Mouse (Mus musculus) hindbrain, embryonic 13.5 days (tissue): ENCODE results near the gene Ctbp2. TPM values are rescaled to one million over a fixed set of nuclear protein-coding genes. Genes with fewer than 3 reads are reported as not detected.

Source experiments
- ATAC-seq: fragments of 200-750 bp; cut with Nextera tagmentation; 2 replicates; pipeline ENCODE4 v1.8.0; 2017; ENCODE audit warnings: moderate TSS enrichment; ENCODE audit not compliant: low FRiP score
- H3K27ac ChIP-seq: fragments of 300-500 bp; sonication (generic); 2 replicates; pipeline ENCODE4 v1.5.1; 2015; ENCODE audit warnings: inconsistent platforms, mild to moderate bottlenecking, moderate library complexity
- H3K27me3 ChIP-seq: fragments of 300-500 bp; sonication (generic); 2 replicates; pipeline ENCODE4 v1.6.1; 2015; ENCODE audit warnings: mild to moderate bottlenecking, inconsistent platforms
- H3K36me3 ChIP-seq: fragments of 300-500 bp; sonication (generic); 2 replicates; pipeline ENCODE4 v1.6.1; 2015; ENCODE audit warnings: mild to moderate bottlenecking, inconsistent platforms
- H3K4me1 ChIP-seq: fragments of 300-500 bp; sonication (generic); replicated peaks from 2 replicates; pipeline ENCODE4 v1.6.1; 2015; ENCODE audit warnings: inconsistent platforms
- H3K4me2 ChIP-seq: fragments of 300-500 bp; sonication (generic); 2 replicates; pipeline ENCODE4 v1.6.1; 2015; ENCODE audit warnings: inconsistent platforms, mild to moderate bottlenecking, moderate library complexity
- H3K4me3 ChIP-seq: fragments of 300-500 bp; sonication (generic); 2 replicates; pipeline ENCODE4 v1.5.1; 2015; ENCODE audit warnings: mild to moderate bottlenecking, inconsistent platforms
- H3K9ac ChIP-seq: fragments of 300-500 bp; sonication (generic); 2 replicates; pipeline ENCODE4 v1.6.1; 2015; ENCODE audit warnings: mild to moderate bottlenecking, inconsistent platforms
- H3K9me3 ChIP-seq: fragments of 300-500 bp; sonication (generic); 2 replicates; pipeline ENCODE4 v1.6.1; 2016; ENCODE audit warnings: inconsistent platforms
- WGBS: fragments of 180-500 bp; shearing (Covaris S2); methylation state at CpG from one replicate; pipeline ENCODE4 v1.1.7; 2015; 5-methylcytosine and 5-hydroxymethylcytosine counted together
- polyA plus RNA-seq: library from polyadenylated mRNA; unstranded; fragments of >200 nt; fragmentation: Nextera tagmentation; extraction: Ambion mirVana; gene quantifications from 2 replicates; pipeline ENCODE4 v1.2.1, GENCODE M21; 2015

The Ctbp2 gene
- polyA plus RNA-seq, 1 experiment from 2014 or later = 85.6 TPM

- Histone ChIP-seq H3K27me3 (no peaks in the 10 kb centered on the region), H3K9me3 (no peaks in the 10 kb centered on the region), H3K4me1 (peaks cover 96% of the 10 kb centered on the region), H3K4me2 (no peak overlapping the region), H3K9ac (no peak overlapping the region), H3K36me3 (no peaks in the 10 kb centered on the region; the same call in none of the 2 replicates), H3K4me3 (no peak overlapping the region), H3K27ac (peak overlapping the region; percentile 83)
- 82% methylated on average over 3 of the region's 3 CpGs for WGBS
- no peak for ATAC-seq
These were observed 113.7 kb downstream of the Ctbp2 start for GRCm38 (mm10) chr7:133010477-133010876.

GRCm38 (mm10) chr7:133009676-133010075 is 114.5 kb downstream of the Ctbp2 start:
- H3K4me1 ChIP-seq = peaks cover 90% of the 10 kb centered on the region
- 77% methylated on average over 8 of the region's 8 CpGs for WGBS
- H3K27ac ChIP-seq = peak overlapping the region; percentile 83
- no peaks in the 10 kb centered on the region for H3K27me3 ChIP-seq
- no peak overlapping the region for H3K9ac ChIP-seq
- no peak for ATAC-seq
- H3K9me3 ChIP-seq = no peaks in the 10 kb centered on the region
- H3K4me3 ChIP-seq = no peak overlapping the region
- no peak overlapping the region for H3K4me2 ChIP-seq
- H3K36me3 ChIP-seq = no peaks in the 10 kb centered on the region; the same call in none of the 2 replicates

- ATAC-seq = no peak
- Histone ChIP-seq H3K27ac (peak overlapping the region; percentile 46; the same call in 1 of the 2 replicates), H3K4me2 (no peak overlapping the region), H3K27me3 (no peaks in the 10 kb centered on the region), H3K36me3 (no peaks in the 10 kb centered on the region; the same call in 1 of the 2 replicates), H3K9ac (no peak overlapping the region), H3K9me3 (no peaks in the 10 kb centered on the region), H3K4me3 (no peak overlapping the region), H3K4me1 (peaks cover 90% of the 10 kb centered on the region)
- WGBS = 73% methylated on average over 4 of the region's 4 CpGs
These were observed 115.5 kb downstream of the Ctbp2 start for GRCm38 (mm10) chr7:133008663-133009062.

GRCm38 (mm10) chr7:133007343-133007742 is 116.8 kb downstream of the Ctbp2 start:
- H3K4me2 ChIP-seq = no peak overlapping the region
- H3K9me3 ChIP-seq = no peaks in the 10 kb centered on the region
- no peak overlapping the region for H3K4me3 ChIP-seq
- no peak for ATAC-seq
- 85% methylated on average over 11 of the region's 11 CpGs for WGBS
- peaks cover 89% of the 10 kb centered on the region for H3K4me1 ChIP-seq
- H3K36me3 ChIP-seq = no peaks in the 10 kb centered on the region; the same call in 1 of the 2 replicates
- no peak overlapping the region for H3K9ac ChIP-seq
- H3K27ac ChIP-seq = peak overlapping the region; percentile 46
- no peaks in the 10 kb centered on the region for H3K27me3 ChIP-seq

GRCm38 (mm10) chr7:133005772-133006171 is 118.4 kb downstream of the Ctbp2 start:
- ATAC-seq = no peak
- Histone ChIP-seq H3K27ac (peak overlapping the region; percentile 30; the same call in 1 of the 2 replicates), H3K4me2 (no peak overlapping the region), H3K4me1 (peaks cover 82% of the 10 kb centered on the region), H3K4me3 (no peak overlapping the region), H3K9ac (no peak overlapping the region), H3K9me3 (no peaks in the 10 kb centered on the region), H3K27me3 (no peaks in the 10 kb centered on the region), H3K36me3 (no peaks in the 10 kb centered on the region; the same call in 1 of the 2 replicates)
- WGBS = 86% methylated on average over 7 of the region's 7 CpGs

GRCm38 (mm10) chr7:133003421-133003820 is 120.7 kb downstream of the Ctbp2 start:
- 35% methylated on average over 3 of the region's 3 CpGs for WGBS
- H3K4me1 ChIP-seq = peaks cover 60% of the 10 kb centered on the region
- ATAC-seq = no peak
- peaks cover 9% of the 10 kb centered on the region for H3K36me3 ChIP-seq
- no peaks in the 10 kb centered on the region for H3K9me3 ChIP-seq
- 0 out of 2 replicates have a peak overlapping the region, but pooled peaks have one; percentile 12 for H3K27ac ChIP-seq
- no peak overlapping the region for H3K4me3 ChIP-seq
- no peak overlapping the region for H3K4me2 ChIP-seq
- H3K9ac ChIP-seq = no peak overlapping the region
- no peaks in the 10 kb centered on the region for H3K27me3 ChIP-seq

- no peaks in the 10 kb centered on the region for H3K9me3 ChIP-seq
- no peak for ATAC-seq
- H3K4me1 ChIP-seq = peaks cover 49% of the 10 kb centered on the region
- H3K4me2 ChIP-seq = no peak overlapping the region
- no peak overlapping the region for H3K27ac ChIP-seq
- H3K27me3 ChIP-seq = no peaks in the 10 kb centered on the region
- 82% methylated on average over 6 of the region's 6 CpGs for WGBS
- no peak overlapping the region for H3K9ac ChIP-seq
- peaks cover 20% of the 10 kb centered on the region for H3K36me3 ChIP-seq
- H3K4me3 ChIP-seq = no peak overlapping the region
These were observed 121.9 kb downstream of the Ctbp2 start for GRCm38 (mm10) chr7:133002271-133002670.

GRCm38 (mm10) chr7:133001388-133001787 is 122.8 kb downstream of the Ctbp2 start:
- H3K36me3 ChIP-seq = peaks cover 29% of the 10 kb centered on the region
- WGBS = 96% methylated on average over 3 of the region's 3 CpGs
- H3K27me3 ChIP-seq = no peaks in the 10 kb centered on the region
- ATAC-seq = no peak
- H3K27ac ChIP-seq = no peak overlapping the region
- peaks cover 41% of the 10 kb centered on the region for H3K4me1 ChIP-seq
- no peaks in the 10 kb centered on the region for H3K9me3 ChIP-seq
- H3K9ac ChIP-seq = no peak overlapping the region
- no peak overlapping the region for H3K4me2 ChIP-seq
- H3K4me3 ChIP-seq = no peak overlapping the region

GRCm38 (mm10) chr7:132999061-132999460 is 125.1 kb downstream of the Ctbp2 start:
- no peaks in the 10 kb centered on the region for H3K27me3 ChIP-seq
- peaks cover 47% of the 10 kb centered on the region for H3K4me1 ChIP-seq
- H3K9me3 ChIP-seq = no peaks in the 10 kb centered on the region
- H3K9ac ChIP-seq = no peak overlapping the region
- no peak overlapping the region for H3K4me3 ChIP-seq
- H3K27ac ChIP-seq = no peak overlapping the region
- H3K4me2 ChIP-seq = no peak overlapping the region
- peaks cover 51% of the 10 kb centered on the region for H3K36me3 ChIP-seq
- WGBS = 97% methylated on average over 11 of the region's 11 CpGs
- ATAC-seq = no peak

- ATAC-seq = no peak
- H3K4me1 ChIP-seq = peaks cover 46% of the 10 kb centered on the region
- peaks cover 51% of the 10 kb centered on the region for H3K36me3 ChIP-seq
- H3K4me2 ChIP-seq = no peak overlapping the region
- 94% methylated on average over 12 of the region's 12 CpGs for WGBS
- H3K27me3 ChIP-seq = no peaks in the 10 kb centered on the region
- H3K4me3 ChIP-seq = no peak overlapping the region
- no peaks in the 10 kb centered on the region for H3K9me3 ChIP-seq
- no peak overlapping the region for H3K27ac ChIP-seq
- H3K9ac ChIP-seq = no peak overlapping the region
These were observed 125.5 kb downstream of the Ctbp2 start for GRCm38 (mm10) chr7:132998639-132999038.

GRCm38 (mm10) chr7:132996391-132996790 is 127.8 kb downstream of the Ctbp2 start:
- no peak overlapping the region for H3K4me2 ChIP-seq
- no peaks in the 10 kb centered on the region for H3K9me3 ChIP-seq
- no peak overlapping the region for H3K27ac ChIP-seq
- peaks cover 62% of the 10 kb centered on the region for H3K36me3 ChIP-seq
- H3K27me3 ChIP-seq = no peaks in the 10 kb centered on the region
- 92% methylated on average over 5 of the region's 5 CpGs for WGBS
- no peak overlapping the region for H3K4me3 ChIP-seq
- no peak overlapping the region for H3K9ac ChIP-seq
- no peak for ATAC-seq
- H3K4me1 ChIP-seq = peaks cover 24% of the 10 kb centered on the region

GRCm38 (mm10) chr7:132994628-132995191 is 129.4 kb downstream of the Ctbp2 start:
- Histone ChIP-seq H3K27ac (peak overlapping the region; percentile 66), H3K36me3 (peaks cover 78% of the 10 kb centered on the region), H3K9ac (peak overlapping the region; percentile 29; the same call in 1 of the 2 replicates), H3K4me1 (peaks cover 24% of the 10 kb centered on the region), H3K4me2 (no peak overlapping the region), H3K4me3 (no peak overlapping the region), H3K27me3 (no peaks in the 10 kb centered on the region), H3K9me3 (no peaks in the 10 kb centered on the region)
- WGBS = 59% methylated on average over 6 of the region's 6 CpGs
- 0 out of 2 replicates have a peak, but pooled peaks have one; percentile 21 for ATAC-seq

GRCm38 (mm10) chr7:132994120-132994519 is 130.0 kb downstream of the Ctbp2 start:
- Histone ChIP-seq H3K27ac (peak overlapping the region; percentile 66; the same call in 1 of the 2 replicates), H3K27me3 (no peaks in the 10 kb centered on the region), H3K4me1 (peaks cover 24% of the 10 kb centered on the region), H3K4me2 (no peak overlapping the region), H3K4me3 (no peak overlapping the region), H3K9ac (no peak overlapping the region), H3K9me3 (no peaks in the 10 kb centered on the region), H3K36me3 (peaks cover 81% of the 10 kb centered on the region)
- WGBS = 90% methylated on average over 8 of the region's 8 CpGs
- ATAC-seq = no peak
